Mouse (Mus musculus) brain, embryonic 14.5 days (tissue): ENCODE measurements around the gene Adra1b.

Experiments used
- CTCF ChIP-seq: fragments of 200-500 bp; IDR thresholded peaks from 2 replicates; pipeline ENCODE4 v1.5.1; 2012; ENCODE audit warnings: inconsistent platforms, mild to moderate bottlenecking, moderate library complexity, borderline replicate concordance; ENCODE audit not compliant: insufficient read depth, insufficient read length; ENCODE audit errors: extremely low read depth
- POLR2A ChIP-seq: fragments of 200-500 bp; IDR thresholded peaks from 2 replicates; pipeline ENCODE4 v1.6.1; 2012; ENCODE audit warnings: mild to moderate bottlenecking, inconsistent platforms, borderline replicate concordance; ENCODE audit not compliant: poor library complexity, insufficient read depth, insufficient read length, severe bottlenecking; ENCODE audit errors: extremely low read depth

- TF ChIP-seq POLR2A (no peak), CTCF (no peak)
Observed at GRCm38 (mm10) chr11:43758436-43758835, 142.6 kb downstream of the Adra1b start.
